Mouse (Mus musculus) lung, adult 2 months (tissue): ENCODE results near the gene Gm42906.

ENCODE experiments used
- CTCF ChIP-seq: fragments of 200-500 bp; IDR thresholded peaks from 2 replicates; pipeline ENCODE4 v1.5.1; 2011; ENCODE audit warnings: mild to moderate bottlenecking, low read length, control low read depth; ENCODE audit not compliant: insufficient read depth
- POLR2A ChIP-seq: fragments of 200-500 bp; IDR thresholded peaks from 2 replicates; pipeline ENCODE4 v1.6.1; 2011; ENCODE audit warnings: low read depth, mild to moderate bottlenecking, control low read depth, low read length, borderline replicate concordance; ENCODE audit errors: extremely low read depth

GRCm38 (mm10) chr5:151403586-151403985 lies 24.4 kb downstream of the Gm42906 start:
- TF ChIP-seq CTCF, result no peak
- no peak for TF ChIP-seq POLR2A
